Mouse (Mus musculus): ENCODE data around the gene Pla2g1b.

DNA sequence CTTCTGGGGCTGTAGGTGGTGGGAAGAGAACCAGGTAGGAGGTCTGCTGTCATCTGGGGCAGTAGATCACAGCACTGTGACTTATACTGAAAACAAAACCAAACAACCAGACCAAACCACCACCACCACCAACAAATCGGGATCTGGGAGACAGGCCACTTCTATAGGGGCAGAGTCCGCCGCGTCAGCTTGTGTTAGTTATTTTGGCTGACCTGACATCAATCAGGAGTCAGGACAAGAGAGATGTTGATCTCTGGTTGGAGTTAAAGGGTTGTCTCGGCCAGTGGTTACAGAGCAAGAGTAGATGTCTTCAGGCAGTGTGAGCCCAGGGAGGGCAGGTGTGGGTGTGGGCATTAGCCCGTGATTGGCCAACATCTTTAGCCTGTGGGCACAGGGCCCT, 48.3 kb downstream of the Pla2g1b start:
- no peak for TF ChIP-seq CTCF (IDR thresholded peaks at IDR 0.05; ENCODE audit: control insufficient read depth, insufficient read depth, insufficient read length)
- no peak for TF ChIP-seq USF1 (IDR thresholded peaks at IDR 0.05; ENCODE audit: low read depth)
- no peak for TF ChIP-seq CEBPB (IDR thresholded peaks at IDR 0.05; ENCODE audit: low read depth)
- TF ChIP-seq MAX (IDR thresholded peaks at IDR 0.05) = no peak
